Mouse (Mus musculus): ENCODE results near the gene 1700019D03Rik. TPM values are rescaled to one million over a fixed set of nuclear protein-coding genes. Genes with fewer than 3 reads are reported as not detected.
"Not testable (repeated sequence)": the region's sequence is repeated elsewhere in the genome, so short reads cannot be mapped to it uniquely, and the experiment has no call there.

Gene 1700019D03Rik
- total RNA-seq, 2 experiments from 2014 or later, result 1.2 to 1.4 TPM

GRCm38 (mm10) chr1:52955102-52955501 lies 64.9 kb downstream of the 1700019D03Rik start:
- DNase-seq (ENCODE audit: low spot score in 2 of 2), result peak; percentile 13 to 54

- DNase-seq (ENCODE audit: low spot score in 2 of 2), result no peak
Observed at GRCm38 (mm10) chr1:52954456-52954855, 65.5 kb downstream of the 1700019D03Rik start.

- DNase-seq (ENCODE audit: low spot score in 2 of 2), result no peak
Observed at GRCm38 (mm10) chr1:52953548-52953947, 66.4 kb downstream of the 1700019D03Rik start.

- DNase-seq (ENCODE audit: low spot score in 2 of 2), result no peak
Observed at GRCm38 (mm10) chr1:52952551-52953397, 67.2 kb downstream of the 1700019D03Rik start.

- DNase-seq (ENCODE audit: low spot score in 2 of 2), result no peak
Observed at GRCm38 (mm10) chr1:52952143-52952542, 67.8 kb downstream of the 1700019D03Rik start.

GRCm38 (mm10) chr1:52951146-52951868 lies 68.7 kb downstream of the 1700019D03Rik start:
- DNase-seq (ENCODE audit: low spot score in 2 of 2), result no peak

GRCm38 (mm10) chr1:52947895-52948294 lies 72.1 kb downstream of the 1700019D03Rik start:
- DNase-seq (ENCODE audit: low spot score in 2 of 2), result no peak

GRCm38 (mm10) chr1:52939021-52939420 lies 81.0 kb downstream of the 1700019D03Rik start:
- no peak for DNase-seq (ENCODE audit: low spot score in 2 of 2)

GRCm38 (mm10) chr1:52934494-52934893 lies 85.5 kb downstream of the 1700019D03Rik start:
- DNase-seq (ENCODE audit: low spot score in 2 of 2), result no peak

GRCm38 (mm10) chr1:52924482-52924881 lies 95.5 kb downstream of the 1700019D03Rik start:
- not testable (repeated sequence) for DNase-seq (ENCODE audit: low spot score in 2 of 2)

GRCm38 (mm10) chr1:52918897-52919296 lies 101.1 kb downstream of the 1700019D03Rik start:
- DNase-seq (ENCODE audit: low spot score in 2 of 2), result not testable (repeated sequence)

- DNase-seq (ENCODE audit: low spot score in 2 of 2), result no peak
Observed at GRCm38 (mm10) chr1:52916655-52917054, 103.3 kb downstream of the 1700019D03Rik start.

GRCm38 (mm10) chr1:52909783-52910182 lies 110.2 kb downstream of the 1700019D03Rik start:
- no peak for DNase-seq (ENCODE audit: low spot score in 2 of 2)

GRCm38 (mm10) chr1:52884208-52884607 lies 135.8 kb downstream of the 1700019D03Rik start:
- DNase-seq (ENCODE audit: low spot score in 2 of 2), result no peak

Other genes with a start within 250 kb of the 1700019D03Rik start
- gene Inpp1, start 202.5 kb downstream of the 1700019D03Rik start, total RNA-seq (2021), result 10 to 100 TPM; 23.7 to 24.9 TPM
- gene Hibch, start 175.2 kb downstream of the 1700019D03Rik start, total RNA-seq (2021), result 10 to 100 TPM; 63.0 to 97.6 TPM
- gene Mstn, start 41.5 kb upstream of the 1700019D03Rik start, total RNA-seq (2021), result not detected
- gene 1700019A02Rik, start 167.5 kb upstream of the 1700019D03Rik start, total RNA-seq (2021), result not detected